8 mouse cellular contexts compared by ENCODE assay signal in genomic region chr2:31255952-31256938, GRCm38 (mm10). TPM values are rescaled to one million over a fixed set of nuclear protein-coding genes. Genes with fewer than 3 reads are reported as not detected.
A peak's percentile ranks its signal among the peaks of the same experiment; 100 is the strongest.
DNase-seq lines count a peak whose midpoint lies in the region; ATAC-seq lines count a peak whose summit lies in the region.

No protein-coding gene starts in this region.

- H3K9ac ChIP-seq in forebrain, embryonic 16.5 days (replicated peaks; ENCODE audit: low read depth, low read length), result no peak overlapping the region

- peak; percentile 28; the same call in 1 of the 2 replicates for ATAC-seq in forebrain, embryonic 16.5 days
- ATAC-seq in hematopoietic stem cell, adult 5-6 weeks (replicated peaks in 1 of 2; ENCODE audit: insufficient read depth in 1 of 2, low FRiP score in 2 of 2, low TSS enrichment in 1 of 2, low read depth in 1 of 2, poor library complexity in 2 of 2, severe bottlenecking in 2 of 2), result peak; percentile 82 to 87

- H3K27me3 ChIP-seq in forebrain, embryonic 16.5 days (replicated peaks; ENCODE audit: control insufficient read depth, insufficient read depth, low read length), result no peaks in the 10 kb centered on the region

- 16% methylated on average over 21 of the region's 21 CpGs for WGBS in forebrain, embryonic 16.5 days

- H3K4me2 ChIP-seq in forebrain, embryonic 16.5 days (ENCODE audit: low read length), result no peak overlapping the region

- peaks cover 40% of the 10 kb centered on the region for H3K4me1 ChIP-seq in forebrain, embryonic 16.5 days (replicated peaks; ENCODE audit: control insufficient read depth, insufficient read depth, low read length)

- H3K9me3 ChIP-seq in forebrain, embryonic 16.5 days (ENCODE audit: control insufficient read depth, low read length), result no peaks in the 10 kb centered on the region

- H3K4me3 ChIP-seq in forebrain, embryonic 16.5 days (replicated peaks; ENCODE audit: low read length), result no peak overlapping the region

- peak overlapping the region; percentile 8; the same call in 1 of the 2 replicates for H3K27ac ChIP-seq in forebrain, embryonic 16.5 days (ENCODE audit: low read length)

- peak; percentile 85 for DNase-seq in ES-CJ7 (ENCODE audit: low read depth, low spot score)
- peak; percentile 70 for DNase-seq in c-Kit-positive CD71-negative TER-119-negative erythroid progenitor cells, embryonic 14.5 days (ENCODE audit: low read depth)
- DNase-seq in layer of hippocampus, adult 9-11 months, result peak; percentile 84
- DNase-seq in lung, postnatal 14 days, result peak; percentile 56
- DNase-seq in retina, postnatal 1 day, result peak; percentile 82
- peak; percentile 86 to 91 for DNase-seq in thymus, postnatal 36 days

- no peaks in the 10 kb centered on the region for H3K36me3 ChIP-seq in forebrain, embryonic 16.5 days (ENCODE audit: control insufficient read depth, insufficient read depth)

RNA-seq across cellular contexts. Expression of gene Ncs1, which starts 10.6 kb away (rescaled TPM):
- 112 and 119 TPM in 2 replicates for polyA plus RNA-seq in forebrain, embryonic 16.5 days (2015; fragmentation: Nextera tagmentation; extraction: Ambion mirVana)
- 4.0 and 6.4 TPM in 2 replicates for total RNA-seq in hematopoietic stem cell, adult 5-6 weeks (2017)

RNA-seq across cellular contexts. Expression of gene Hmcn2, which starts 58.0 kb away (rescaled TPM):
- 0.11 and 0.22 TPM in 2 replicates for polyA plus RNA-seq in forebrain, embryonic 16.5 days (2015; fragmentation: Nextera tagmentation; extraction: Ambion mirVana)
- 1.5 TPM in 1 of 2 replicates, not detected in the other for total RNA-seq in hematopoietic stem cell, adult 5-6 weeks (2017)
